Mouse (Mus musculus) midbrain, embryonic 13.5 days (tissue): ENCODE results near the gene Aco1. TPM values are rescaled to one million over a fixed set of nuclear protein-coding genes. Genes with fewer than 3 reads are reported as not detected.
A peak's percentile ranks its signal among the peaks of the same experiment; 100 is the strongest.

ENCODE experiments used
- ATAC-seq: fragments of 200-750 bp; cut with Nextera tagmentation; 2 replicates; pipeline ENCODE4 v1.8.0; 2017; ENCODE audit warnings: mild to moderate bottlenecking, moderate TSS enrichment, moderate library complexity
- H3K27ac ChIP-seq: fragments of 300-500 bp; sonication (generic); 2 replicates; pipeline ENCODE4 v1.5.1; 2015; ENCODE audit warnings: inconsistent platforms, mild to moderate bottlenecking, moderate library complexity
- H3K27me3 ChIP-seq: fragments of 300-500 bp; sonication (generic); 2 replicates; pipeline ENCODE4 v1.6.1; 2015; ENCODE audit warnings: mild to moderate bottlenecking, inconsistent platforms
- H3K36me3 ChIP-seq: fragments of 300-500 bp; sonication (generic); 2 replicates; pipeline ENCODE4 v1.6.1; 2015; ENCODE audit warnings: mild to moderate bottlenecking, inconsistent platforms
- H3K4me1 ChIP-seq: fragments of 300-500 bp; sonication (generic); replicated peaks from 2 replicates; pipeline ENCODE4 v1.6.1; 2015; ENCODE audit warnings: inconsistent platforms
- H3K4me2 ChIP-seq: fragments of 300-500 bp; sonication (generic); replicated peaks from 2 replicates; pipeline ENCODE4 v1.6.1; 2015; ENCODE audit warnings: moderate library complexity, mild to moderate bottlenecking, inconsistent platforms
- H3K4me3 ChIP-seq: fragments of 300-500 bp; sonication (generic); replicated peaks from 2 replicates; pipeline ENCODE4 v1.5.1; 2015; ENCODE audit warnings: mild to moderate bottlenecking, inconsistent platforms
- H3K9ac ChIP-seq: fragments of 300-500 bp; sonication (generic); replicated peaks from 2 replicates; pipeline ENCODE4 v1.6.1; 2015; ENCODE audit warnings: mild to moderate bottlenecking, inconsistent platforms
- H3K9me3 ChIP-seq: fragments of 300-500 bp; sonication (generic); 2 replicates; pipeline ENCODE4 v1.6.1; 2016; ENCODE audit warnings: mild to moderate bottlenecking, inconsistent platforms
- WGBS: fragments of 180-500 bp; shearing (Covaris S2); methylation state at CpG from one replicate; pipeline ENCODE4 v1.1.7; 2015; 5-methylcytosine and 5-hydroxymethylcytosine counted together
- polyA plus RNA-seq: library from polyadenylated mRNA; unstranded; fragments of >200 nt; fragmentation: Nextera tagmentation; extraction: Ambion mirVana; gene quantifications from 2 replicates; pipeline ENCODE4 v1.2.1, GENCODE M21; 2015

Gene Aco1
- polyA plus RNA-seq, 1 experiment from 2014 or later, result 46.6 TPM

- H3K4me2 ChIP-seq, result no peak overlapping the region
- WGBS, result 98% methylated on average over 8 of the region's 8 CpGs
- H3K9me3 ChIP-seq, result 0 out of 2 replicates have a peak, but pooled peaks cover 4% of the 10 kb centered on the region
Measured at GRCm38 (mm10) chr4:40160591-40161434, 17.9 kb downstream of the Aco1 start.

GRCm38 (mm10) chr4:40163646-40164045, 20.8 kb downstream of the Aco1 start:
- H3K4me1 ChIP-seq, result no peaks in the 10 kb centered on the region
- H3K4me3 ChIP-seq, result no peak overlapping the region
- H3K9ac ChIP-seq, result no peak overlapping the region
- H3K4me2 ChIP-seq, result no peak overlapping the region
- no peaks in the 10 kb centered on the region for H3K27me3 ChIP-seq
- H3K9me3 ChIP-seq, result 0 out of 2 replicates have a peak, but pooled peaks cover 4% of the 10 kb centered on the region
- 80% methylated on average over 10 of the region's 10 CpGs for WGBS
- H3K27ac ChIP-seq, result no peak overlapping the region
- peaks cover 33% of the 10 kb centered on the region for H3K36me3 ChIP-seq
- no peak for ATAC-seq

More at GRCm38 (mm10) chr4:40160591-40161434, 17.9 kb downstream of the Aco1 start:
- Histone ChIP-seq H3K27me3 (no peaks in the 10 kb centered on the region), H3K27ac (no peak overlapping the region), H3K36me3 (peaks cover 9% of the 10 kb centered on the region), H3K4me3 (no peak overlapping the region), H3K4me1 (peaks cover 11% of the 10 kb centered on the region; the same call in 1 of the 2 replicates), H3K9ac (no peak overlapping the region)
- ATAC-seq, result no peak

GRCm38 (mm10) chr4:40171477-40171876, 28.6 kb downstream of the Aco1 start:
- H3K9me3 ChIP-seq, result no peaks in the 10 kb centered on the region
- H3K27me3 ChIP-seq, result no peaks in the 10 kb centered on the region
- H3K36me3 ChIP-seq, result peaks cover 50% of the 10 kb centered on the region
- 0 out of 2 replicates have a peak, but pooled peaks cover 2% of the 10 kb centered on the region for H3K4me1 ChIP-seq
- 91% methylated on average over 4 of the region's 4 CpGs for WGBS
- H3K4me3 ChIP-seq, result no peak overlapping the region
- H3K27ac ChIP-seq, result no peak overlapping the region
- no peak overlapping the region for H3K4me2 ChIP-seq
- H3K9ac ChIP-seq, result no peak overlapping the region
- no peak for ATAC-seq

GRCm38 (mm10) chr4:40172336-40172735, 29.5 kb downstream of the Aco1 start:
- 0 out of 2 replicates have a peak, but pooled peaks cover 2% of the 10 kb centered on the region for H3K4me1 ChIP-seq
- WGBS, result 93% methylated on average over 2 of the region's 2 CpGs
- no peaks in the 10 kb centered on the region for H3K9me3 ChIP-seq
- no peak overlapping the region for H3K27ac ChIP-seq
- H3K36me3 ChIP-seq, result peaks cover 44% of the 10 kb centered on the region
- no peak for ATAC-seq
- H3K27me3 ChIP-seq, result no peaks in the 10 kb centered on the region
- no peak overlapping the region for H3K9ac ChIP-seq
- H3K4me2 ChIP-seq, result no peak overlapping the region
- no peak overlapping the region for H3K4me3 ChIP-seq

GRCm38 (mm10) chr4:40174321-40174720, 31.4 kb downstream of the Aco1 start:
- H3K4me1 ChIP-seq, result 0 out of 2 replicates have a peak, but pooled peaks cover 2% of the 10 kb centered on the region
- H3K9me3 ChIP-seq, result no peaks in the 10 kb centered on the region
- no peak overlapping the region for H3K4me2 ChIP-seq
- no peak overlapping the region for H3K27ac ChIP-seq
- ATAC-seq, result no peak
- no peak overlapping the region for H3K9ac ChIP-seq
- H3K36me3 ChIP-seq, result peaks cover 44% of the 10 kb centered on the region
- 74% methylated on average over 4 of the region's 4 CpGs for WGBS
- H3K27me3 ChIP-seq, result no peaks in the 10 kb centered on the region
- no peak overlapping the region for H3K4me3 ChIP-seq

- WGBS, result 93% methylated on average over 17 of the region's 17 CpGs
- Histone ChIP-seq H3K4me2 (no peak overlapping the region), H3K9ac (no peak overlapping the region), H3K27me3 (no peaks in the 10 kb centered on the region), H3K27ac (no peak overlapping the region), H3K4me3 (no peak overlapping the region), H3K9me3 (no peaks in the 10 kb centered on the region), H3K4me1 (0 out of 2 replicates have a peak, but pooled peaks cover 2% of the 10 kb centered on the region), H3K36me3 (peaks cover 73% of the 10 kb centered on the region)
- ATAC-seq, result no peak
Measured at GRCm38 (mm10) chr4:40178584-40178983, 35.7 kb downstream of the Aco1 start.

- H3K27me3 ChIP-seq, result no peaks in the 10 kb centered on the region
- no peak overlapping the region for H3K4me3 ChIP-seq
- H3K4me1 ChIP-seq, result no peaks in the 10 kb centered on the region
- no peak overlapping the region for H3K9ac ChIP-seq
- H3K4me2 ChIP-seq, result no peak overlapping the region
- 91% methylated on average over 6 of the region's 6 CpGs for WGBS
- no peaks in the 10 kb centered on the region for H3K9me3 ChIP-seq
- ATAC-seq, result no peak
- no peak overlapping the region for H3K27ac ChIP-seq
- peaks cover 87% of the 10 kb centered on the region for H3K36me3 ChIP-seq
Measured at GRCm38 (mm10) chr4:40180046-40180445, 37.2 kb downstream of the Aco1 start.

- no peak overlapping the region for H3K4me3 ChIP-seq
- H3K9ac ChIP-seq, result no peak overlapping the region
- 95% methylated on average over 8 of the region's 8 CpGs for WGBS
- no peak for ATAC-seq
- H3K36me3 ChIP-seq, result peaks cover 87% of the 10 kb centered on the region
- H3K27ac ChIP-seq, result no peak overlapping the region
- no peaks in the 10 kb centered on the region for H3K4me1 ChIP-seq
- no peaks in the 10 kb centered on the region for H3K9me3 ChIP-seq
- H3K4me2 ChIP-seq, result no peak overlapping the region
- no peaks in the 10 kb centered on the region for H3K27me3 ChIP-seq
Measured at GRCm38 (mm10) chr4:40181681-40182080, 38.8 kb downstream of the Aco1 start.

- WGBS, result 41% methylated on average over 14 of the region's 14 CpGs
- Histone ChIP-seq H3K36me3 (peaks cover 93% of the 10 kb centered on the region), H3K27ac (no peak overlapping the region), H3K9me3 (no peaks in the 10 kb centered on the region), H3K4me2 (no peak overlapping the region), H3K27me3 (no peaks in the 10 kb centered on the region), H3K4me1 (no peaks in the 10 kb centered on the region), H3K9ac (no peak overlapping the region), H3K4me3 (no peak overlapping the region)
- peak; percentile 55 for ATAC-seq
Measured at GRCm38 (mm10) chr4:40182651-40183320, 39.9 kb downstream of the Aco1 start.

- Histone ChIP-seq H3K27ac (no peak overlapping the region), H3K9me3 (no peaks in the 10 kb centered on the region), H3K36me3 (peaks cover 95% of the 10 kb centered on the region)
Measured at GRCm38 (mm10) chr4:40183781-40184180, 40.9 kb downstream of the Aco1 start.

GRCm38 (mm10) chr4:40184470-40184869, 41.6 kb downstream of the Aco1 start:
- H3K4me3 ChIP-seq, result no peak overlapping the region
- no peaks in the 10 kb centered on the region for H3K4me1 ChIP-seq

More at GRCm38 (mm10) chr4:40183781-40184180, 40.9 kb downstream of the Aco1 start:
- WGBS, result 90% methylated on average over 6 of the region's 6 CpGs
- H3K9ac ChIP-seq, result no peak overlapping the region
- H3K4me3 ChIP-seq, result no peak overlapping the region
- no peaks in the 10 kb centered on the region for H3K27me3 ChIP-seq
- no peak for ATAC-seq
- no peaks in the 10 kb centered on the region for H3K4me1 ChIP-seq
- no peak overlapping the region for H3K4me2 ChIP-seq

GRCm38 (mm10) chr4:40187956-40188355, 45.1 kb downstream of the Aco1 start:
- H3K36me3 ChIP-seq, result peaks cover 96% of the 10 kb centered on the region
- H3K9ac ChIP-seq, result no peak overlapping the region
- H3K4me1 ChIP-seq, result no peaks in the 10 kb centered on the region
- 90% methylated on average over 7 of the region's 7 CpGs for WGBS
- no peak overlapping the region for H3K27ac ChIP-seq
- H3K27me3 ChIP-seq, result no peaks in the 10 kb centered on the region
- no peaks in the 10 kb centered on the region for H3K9me3 ChIP-seq
- no peak overlapping the region for H3K4me2 ChIP-seq
- H3K4me3 ChIP-seq, result no peak overlapping the region
- ATAC-seq, result no peak

More at GRCm38 (mm10) chr4:40184470-40184869, 41.6 kb downstream of the Aco1 start:
- Histone ChIP-seq H3K9me3 (no peaks in the 10 kb centered on the region), H3K27me3 (no peaks in the 10 kb centered on the region), H3K27ac (no peak overlapping the region), H3K4me2 (no peak overlapping the region), H3K9ac (no peak overlapping the region), H3K36me3 (peaks cover 97% of the 10 kb centered on the region)
- ATAC-seq, result no peak
- WGBS, result 82% methylated on average over 5 of the region's 5 CpGs
